In the genomic region with DNA sequence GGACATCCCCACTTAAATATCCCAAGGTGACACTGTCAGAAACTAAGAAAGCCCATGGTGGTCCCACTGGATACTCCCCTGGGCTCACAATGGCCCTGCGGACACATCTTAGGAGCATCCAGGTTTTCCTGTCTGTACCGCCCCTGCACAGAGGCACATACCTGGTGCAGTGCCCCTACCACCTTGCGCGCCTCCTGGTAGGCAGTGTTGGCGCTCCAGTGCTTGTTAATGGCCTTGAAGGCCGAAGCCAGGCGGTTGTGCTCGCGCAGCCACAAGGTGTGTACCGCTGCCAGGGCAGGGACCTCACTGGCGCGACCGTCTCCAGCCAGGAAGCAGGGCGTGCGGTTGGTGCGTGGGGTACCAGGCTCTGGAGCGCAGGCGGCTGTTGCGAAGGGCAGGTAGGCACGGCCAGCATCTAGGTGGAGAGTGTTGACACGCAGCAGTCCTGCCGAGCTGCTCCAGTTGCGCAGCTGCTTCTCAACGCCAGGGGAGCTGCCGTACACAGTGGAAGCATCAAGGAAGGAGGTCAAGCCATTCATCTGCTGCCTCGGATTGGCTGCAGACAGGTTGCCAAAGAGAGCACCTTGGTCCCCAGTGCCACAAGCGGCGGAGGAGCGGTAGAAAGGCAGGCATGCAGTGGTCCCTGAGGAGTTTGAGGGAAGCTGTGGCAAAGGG, we compare ENCODE assay signal across 11 mouse cellular contexts. TPM values are rescaled to one million over a fixed set of nuclear protein-coding genes. Genes with fewer than 3 reads are reported as not detected.
A peak's percentile ranks its signal among the peaks of the same experiment; 100 is the strongest.
DNase-seq lines count a peak whose midpoint lies in the region; ATAC-seq lines count a peak whose summit lies in the region.
"Had no signal": no experiment of that assay in that cellular context is flagged by ENCODE, and none has a peak within 500 bp of the region (broad histone marks: within the 10 kb centered on the region; RNA-seq: fewer than 3 reads in every experiment).

No protein-coding gene starts in this region.

- WGBS in heart, embryonic 12.5 days = 29% methylated on average over 29 of the region's 29 CpGs
- WGBS in hindbrain, embryonic 15.5 days = 42% methylated on average over 29 of the region's 29 CpGs
- WGBS in stomach, embryonic 15.5 days = 37% methylated on average over 29 of the region's 29 CpGs
- WGBS in forebrain, embryonic 15.5 days = 39% methylated on average over 29 of the region's 29 CpGs

- H3K4me3 ChIP-seq in heart, embryonic 12.5 days = no peak overlapping the region
- no peak overlapping the region for H3K4me3 ChIP-seq in hindbrain, embryonic 15.5 days
- H3K4me3 ChIP-seq in stomach, embryonic 15.5 days (replicated peaks) = no peak overlapping the region
- H3K4me3 ChIP-seq in forebrain, embryonic 15.5 days = no peak overlapping the region

- H3K4me1 ChIP-seq in heart, embryonic 12.5 days (replicated peaks) = no peaks in the 10 kb centered on the region
- H3K4me1 ChIP-seq in hindbrain, embryonic 15.5 days (replicated peaks) = peaks cover 4% of the 10 kb centered on the region; the same call in 1 of the 2 replicates
- H3K4me1 ChIP-seq in stomach, embryonic 15.5 days = no peaks in the 10 kb centered on the region
- H3K4me1 ChIP-seq in forebrain, embryonic 15.5 days = no peaks in the 10 kb centered on the region

- no peak for ATAC-seq in heart, embryonic 12.5 days (ENCODE audit: insufficient number of reproducible peaks, low FRiP score)
- ATAC-seq in hindbrain, embryonic 15.5 days (ENCODE audit: low FRiP score, low read depth) = peak; percentile 59; the same call in 1 of the 2 replicates
- ATAC-seq in stomach, embryonic 15.5 days (ENCODE audit: insufficient read depth, low FRiP score, low read depth) = no peak
- ATAC-seq in forebrain, embryonic 15.5 days (replicated peaks) = no peak

- no peaks in the 10 kb centered on the region for H3K9me3 ChIP-seq in heart, embryonic 12.5 days (replicated peaks)
- H3K9me3 ChIP-seq in hindbrain, embryonic 15.5 days = no peaks in the 10 kb centered on the region
- no peaks in the 10 kb centered on the region for H3K9me3 ChIP-seq in stomach, embryonic 15.5 days
- no peaks in the 10 kb centered on the region for H3K9me3 ChIP-seq in forebrain, embryonic 15.5 days

- no peaks in the 10 kb centered on the region for H3K36me3 ChIP-seq in heart, embryonic 12.5 days
- H3K36me3 ChIP-seq in hindbrain, embryonic 15.5 days = no peaks in the 10 kb centered on the region
- H3K36me3 ChIP-seq in stomach, embryonic 15.5 days = no peaks in the 10 kb centered on the region
- H3K36me3 ChIP-seq in forebrain, embryonic 15.5 days = no peaks in the 10 kb centered on the region

- H3K27me3 ChIP-seq in heart, embryonic 12.5 days (replicated peaks) = peaks cover 7% of the 10 kb centered on the region; the same call in 1 of the 2 replicates
- no peaks in the 10 kb centered on the region for H3K27me3 ChIP-seq in hindbrain, embryonic 15.5 days
- H3K27me3 ChIP-seq in stomach, embryonic 15.5 days (replicated peaks) = no peaks in the 10 kb centered on the region
- H3K27me3 ChIP-seq in forebrain, embryonic 15.5 days = no peaks in the 10 kb centered on the region
- H3K27me3 ChIP-seq: CH12.LX had no signal

- H3K9ac ChIP-seq in heart, embryonic 12.5 days = no peak overlapping the region
- H3K9ac ChIP-seq in hindbrain, embryonic 15.5 days = no peak overlapping the region
- no peak overlapping the region for H3K9ac ChIP-seq in stomach, embryonic 15.5 days
- H3K9ac ChIP-seq in forebrain, embryonic 15.5 days (replicated peaks) = no peak overlapping the region

- intact Hi-C loops in heart, postnatal 36 days (cut with DNase I) = no loop called here
- intact Hi-C loops in left cerebral cortex, postnatal 25 days (cut with DNase I) = no loop called here

- no peak overlapping the region for H3K27ac ChIP-seq in heart, embryonic 12.5 days (ENCODE audit: poor library complexity, severe bottlenecking)
- H3K27ac ChIP-seq in hindbrain, embryonic 15.5 days (replicated peaks) = no peak overlapping the region
- H3K27ac ChIP-seq in stomach, embryonic 15.5 days = no peak overlapping the region
- H3K27ac ChIP-seq in forebrain, embryonic 15.5 days (replicated peaks) = no peak overlapping the region

- peak overlapping the region; percentile 52 for H3K4me2 ChIP-seq in heart, embryonic 12.5 days
- peak overlapping the region; percentile 32; the same call in 1 of the 2 replicates for H3K4me2 ChIP-seq in hindbrain, embryonic 15.5 days
- 0 out of 2 replicates have a peak overlapping the region, but pooled peaks have one; percentile 7 for H3K4me2 ChIP-seq in stomach, embryonic 15.5 days
- H3K4me2 ChIP-seq in forebrain, embryonic 15.5 days (replicated peaks) = no peak overlapping the region

- DNase-seq in heart, postnatal 36 days = no peak
- DNase-seq in right cerebral cortex, postnatal 14 days = peak; percentile 8
- no peak for DNase-seq in right cerebral cortex, postnatal 10 days (ENCODE audit: low spot score in 2 of 2)
- no peak for DNase-seq in left cerebral cortex, postnatal 25 days (ENCODE audit: low spot score in 2 of 2)
- DNase-seq: gastrocnemius, postnatal 10 days had no signal

RNA-seq across cellular contexts. Expression of gene Tpo, which starts 29.4 kb away (rescaled TPM):
- 0.05 TPM in 1 of 2 replicates, not detected in the other for polyA plus RNA-seq in heart, embryonic 12.5 days (2016; fragmentation: Nextera tagmentation; extraction: Ambion mirVana)
- not detected for total RNA-seq in heart, postnatal 36 days (2021)
- 0.20 and 0.27 TPM in 2 replicates for polyA plus RNA-seq in hindbrain, embryonic 15.5 days (2015; fragmentation: Nextera tagmentation; extraction: Ambion mirVana)
- not detected in 2 replicates for polyA plus RNA-seq in stomach, embryonic 15.5 days (2015; fragmentation: Nextera tagmentation; extraction: Ambion mirVana)
- under 1 TPM; 0.25 to 0.96 TPM for total RNA-seq in left cerebral cortex, postnatal 25 days (2021)
- polyA plus RNA-seq in forebrain, embryonic 15.5 days (2015; fragmentation: Nextera tagmentation; extraction: Ambion mirVana) = 0.09 and 0.14 TPM in 2 replicates
- total RNA-seq: CH12.LX; gastrocnemius, postnatal 10 days; neutrophil, adult 5-6 weeks had no signal
